Mouse (Mus musculus): ENCODE results near the gene Uba7. TPM values are rescaled to one million over a fixed set of nuclear protein-coding genes. Genes with fewer than 3 reads are reported as not detected.
"Not testable (repeated sequence)": the region's sequence is repeated elsewhere in the genome, so short reads cannot be mapped to it uniquely, and the experiment has no call there.

The Uba7 gene
- total RNA-seq, 2 experiments from 2014 or later, result 33.4 to 88.9 TPM

DNA sequence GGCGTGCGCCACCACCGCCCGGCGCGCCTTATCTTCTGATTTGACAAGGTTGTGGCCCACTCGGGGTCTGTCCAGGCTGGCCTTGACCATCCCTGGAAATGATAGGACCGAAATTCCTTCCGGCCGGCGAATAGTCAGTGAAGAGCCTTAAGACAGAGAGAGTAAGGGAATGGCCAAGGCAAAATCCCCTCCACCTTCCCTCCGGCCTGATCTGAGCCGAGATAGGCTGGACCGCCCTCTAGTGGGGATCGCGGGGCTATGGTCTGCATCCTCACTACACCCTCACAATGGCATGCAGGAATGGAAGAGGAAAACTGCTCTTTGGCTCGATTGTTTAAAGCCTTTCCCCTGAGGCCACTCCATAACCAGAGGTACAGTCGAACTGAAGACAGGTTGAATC lies 11.1 kb downstream of the Uba7 start:
- ATAC-seq (replicated peaks; ENCODE audit: poor library complexity, severe bottlenecking), result peak; percentile 27

GRCm38 (mm10) chr9:107987950-107988349 lies 12.6 kb downstream of the Uba7 start:
- ATAC-seq (replicated peaks; ENCODE audit: poor library complexity, severe bottlenecking), result no peak

DNA sequence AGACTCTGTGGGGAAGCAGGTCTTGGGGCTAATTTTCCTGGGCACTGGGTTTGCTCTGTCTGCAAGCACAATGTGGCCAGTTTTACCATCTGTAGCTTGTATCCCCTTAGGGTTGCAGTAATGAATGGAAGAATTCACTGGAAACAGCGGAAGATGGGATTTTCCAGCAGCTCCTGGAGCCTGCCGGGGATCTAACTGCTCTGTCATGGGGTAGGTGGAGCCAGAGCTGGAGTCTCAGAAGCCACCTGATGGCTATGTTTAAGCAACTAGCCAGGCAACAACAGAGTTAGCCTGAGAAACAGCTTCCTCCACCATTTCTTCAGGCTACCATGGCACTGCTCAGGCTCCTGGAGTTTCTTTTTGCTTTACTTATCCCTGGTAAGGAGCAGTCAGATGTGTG lies 16.9 kb downstream of the Uba7 start, which contains the start of gene Cdhr4:
Gene Cdhr4, plus strand, starts transcription at position 301 of the 400 bp plus-strand sequence.
- ATAC-seq (replicated peaks; ENCODE audit: poor library complexity, severe bottlenecking), result no peak

DNA sequence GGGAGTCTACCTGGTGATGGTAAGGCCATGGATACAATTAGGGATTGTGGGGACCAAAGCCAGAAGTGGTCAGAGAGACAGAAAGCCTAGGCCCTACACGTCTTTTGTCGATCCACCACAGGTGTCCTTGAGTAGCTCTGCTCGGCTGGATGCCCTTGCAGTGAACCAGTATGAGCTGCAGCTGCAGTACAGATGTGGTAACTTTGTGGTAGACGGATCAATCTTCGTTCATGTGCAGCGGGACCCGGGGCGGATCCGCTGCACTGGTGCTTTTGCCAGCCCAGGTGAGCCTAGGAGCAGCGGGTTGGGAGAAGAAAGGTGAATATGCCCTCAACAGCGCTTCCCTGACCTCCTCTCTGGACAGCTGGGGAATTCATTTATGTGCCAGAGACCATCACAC lies 17.7 kb downstream of the Uba7 start:
- ATAC-seq (replicated peaks; ENCODE audit: poor library complexity, severe bottlenecking), result no peak

DNA sequence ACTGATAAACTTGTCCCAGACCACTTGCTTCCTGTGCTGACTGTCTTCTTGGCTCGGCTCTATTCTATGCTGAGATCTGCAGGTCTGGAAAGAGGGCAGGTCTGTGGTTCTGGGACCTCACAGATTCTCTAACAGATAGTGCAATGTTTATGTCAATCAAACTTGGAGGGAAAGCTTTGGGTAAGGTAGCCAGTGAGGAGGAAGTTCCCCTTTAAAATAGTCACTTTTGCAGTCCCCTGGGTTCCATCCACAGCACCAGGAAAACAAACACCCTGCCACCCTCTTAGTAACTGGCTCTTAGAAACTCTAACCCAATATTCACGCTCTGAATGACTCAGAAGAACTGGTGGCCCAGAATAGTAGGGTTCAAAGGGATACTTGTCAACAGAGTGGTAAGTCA lies 19.2 kb downstream of the Uba7 start:
- ATAC-seq (replicated peaks; ENCODE audit: poor library complexity, severe bottlenecking), result peak; percentile 52; the same call in 1 of the 2 replicates

- no peak for ATAC-seq (replicated peaks; ENCODE audit: poor library complexity, severe bottlenecking)
Observed at GRCm38 (mm10) chr9:107995513-107995912, 20.2 kb downstream of the Uba7 start.

GRCm38 (mm10) chr9:107996049-107996448 lies 20.7 kb downstream of the Uba7 start, which contains the start of gene Gm20662:
Gm20662 (plus strand) TSS chr9:107996349.
- no peak for ATAC-seq (replicated peaks; ENCODE audit: poor library complexity, severe bottlenecking)

DNA sequence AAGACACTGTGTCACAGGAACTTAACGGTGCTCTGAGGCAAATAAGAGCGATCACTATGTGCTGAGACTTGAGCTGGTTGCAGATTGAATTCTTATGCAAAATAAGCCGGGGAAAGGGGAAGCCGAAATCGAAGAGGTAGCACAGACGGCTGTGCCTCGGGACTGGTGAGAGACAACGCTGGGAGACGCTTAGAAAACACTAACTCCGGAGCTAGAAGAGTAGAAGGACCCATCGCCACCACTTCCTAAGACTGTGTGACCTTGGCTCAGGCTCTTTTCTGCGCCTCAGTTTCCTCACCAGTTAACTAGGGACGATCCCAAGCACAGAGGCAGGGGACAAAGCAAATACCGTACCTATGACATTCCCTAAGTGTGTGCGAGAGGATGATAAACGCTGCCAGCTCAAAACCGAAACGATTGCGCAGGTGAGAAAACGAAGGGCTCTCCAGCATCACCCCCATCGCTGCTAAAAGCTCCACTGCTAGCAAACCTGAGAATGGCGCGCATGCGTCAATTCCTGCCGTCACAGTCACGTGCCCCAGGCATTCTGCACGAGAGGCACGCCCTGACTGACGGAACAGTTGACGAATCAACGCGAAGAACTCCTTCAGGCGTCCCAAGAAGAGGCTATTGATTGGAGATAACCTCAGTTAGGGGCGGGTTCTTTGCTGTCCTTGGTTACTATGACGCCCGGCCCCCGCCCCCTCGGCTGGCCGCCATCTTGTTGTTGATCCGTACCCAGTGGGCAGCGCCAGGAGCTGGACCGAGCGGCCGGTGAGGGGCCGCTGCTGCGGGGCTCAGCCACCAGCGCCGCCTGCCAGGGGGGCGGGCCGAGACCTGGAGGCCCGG lies 26.8 kb downstream of the Uba7 start, which contains the start of gene Ip6k1:
Gene Ip6k1, plus strand, starts transcription at position 580 of the 849 bp plus-strand sequence.
- ATAC-seq (replicated peaks; ENCODE audit: poor library complexity, severe bottlenecking), result peak; percentile 97

- 0 out of 2 replicates have a peak, but pooled peaks have one; percentile 0 for ATAC-seq (replicated peaks; ENCODE audit: poor library complexity, severe bottlenecking)
Observed at GRCm38 (mm10) chr9:108002778-108003530, 27.6 kb downstream of the Uba7 start.

DNA sequence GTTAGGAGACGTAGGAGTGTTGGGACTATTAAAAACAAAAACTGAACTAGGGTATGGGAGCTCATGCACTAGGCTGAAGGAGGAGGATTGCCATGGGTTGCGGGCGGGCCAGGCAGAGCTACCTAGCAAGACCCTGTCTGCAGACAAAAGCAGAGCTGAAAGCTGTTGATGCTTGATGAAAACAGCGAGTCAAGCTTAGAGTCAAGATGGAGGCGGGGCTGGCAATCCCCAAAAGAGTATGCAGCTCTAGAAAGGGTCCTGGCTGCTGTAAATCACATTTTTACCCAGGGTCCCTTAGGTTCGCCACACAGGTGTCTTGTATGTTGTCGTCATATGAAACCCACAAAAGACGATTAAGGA lies 28.2 kb downstream of the Uba7 start:
- ATAC-seq (replicated peaks; ENCODE audit: poor library complexity, severe bottlenecking), result no peak

DNA sequence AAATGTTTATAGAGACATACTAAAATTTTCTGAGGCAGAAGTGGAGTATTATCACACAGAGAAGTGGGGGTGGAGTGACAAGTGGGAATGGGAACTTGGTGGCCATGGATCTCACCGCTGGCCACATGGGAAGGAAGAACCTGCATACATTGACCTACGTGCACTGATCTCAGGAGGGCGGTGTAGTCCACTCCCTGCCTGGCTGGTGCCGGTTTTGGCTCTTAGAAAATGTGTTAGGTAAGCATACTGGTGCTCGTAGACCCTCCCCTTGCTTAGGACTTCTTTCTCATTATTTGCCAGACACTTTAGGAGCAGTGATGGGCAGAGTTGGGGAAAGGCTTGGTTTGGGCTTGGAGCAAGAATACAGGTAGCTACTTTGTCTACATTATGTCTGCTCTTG lies 32.7 kb downstream of the Uba7 start:
- ATAC-seq (replicated peaks; ENCODE audit: poor library complexity, severe bottlenecking), result no peak

GRCm38 (mm10) chr9:108010385-108010784 lies 35.1 kb downstream of the Uba7 start:
- no peak for ATAC-seq (replicated peaks; ENCODE audit: poor library complexity, severe bottlenecking)

DNA sequence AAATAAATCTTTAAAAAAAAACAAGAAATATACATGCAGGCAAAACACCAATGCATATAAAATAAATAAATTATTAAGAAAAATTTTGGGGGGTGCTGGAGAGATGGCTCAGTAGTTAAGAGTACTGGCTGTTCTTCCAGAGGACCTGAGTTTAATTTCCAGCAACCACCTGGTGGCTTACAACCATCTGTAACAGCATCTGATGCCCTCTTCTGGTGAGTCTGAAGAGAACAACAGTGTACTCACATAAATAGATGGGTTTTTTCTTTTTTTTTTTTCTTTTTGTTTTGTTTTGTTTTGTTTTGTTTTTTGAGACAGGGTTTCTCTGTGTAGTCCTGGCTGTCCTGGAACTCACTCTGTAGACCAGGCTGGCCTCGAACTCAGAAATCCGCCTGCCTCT lies 38.3 kb downstream of the Uba7 start:
- not testable (repeated sequence) for ATAC-seq (replicated peaks; ENCODE audit: poor library complexity, severe bottlenecking)

DNA sequence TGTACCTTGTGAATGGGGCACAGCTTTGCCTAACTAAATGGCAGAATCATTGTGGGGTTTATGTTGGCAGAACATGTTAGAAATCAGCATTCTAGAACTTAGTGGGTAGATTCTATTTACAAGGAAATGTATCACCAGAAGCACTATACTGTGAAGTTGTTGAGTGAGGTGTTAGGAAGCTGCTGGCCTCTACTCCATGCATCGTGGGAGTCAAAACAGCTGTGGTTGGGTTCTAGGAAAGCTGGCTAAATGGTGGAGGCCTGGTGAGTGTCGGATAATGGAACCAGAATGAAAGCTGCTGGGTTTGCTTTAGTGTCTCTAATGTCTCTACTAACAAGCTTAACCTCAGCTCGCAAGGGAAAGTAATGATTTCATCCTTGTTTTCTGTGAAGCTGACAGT lies 41.8 kb downstream of the Uba7 start:
- no peak for ATAC-seq (replicated peaks; ENCODE audit: poor library complexity, severe bottlenecking)

DNA sequence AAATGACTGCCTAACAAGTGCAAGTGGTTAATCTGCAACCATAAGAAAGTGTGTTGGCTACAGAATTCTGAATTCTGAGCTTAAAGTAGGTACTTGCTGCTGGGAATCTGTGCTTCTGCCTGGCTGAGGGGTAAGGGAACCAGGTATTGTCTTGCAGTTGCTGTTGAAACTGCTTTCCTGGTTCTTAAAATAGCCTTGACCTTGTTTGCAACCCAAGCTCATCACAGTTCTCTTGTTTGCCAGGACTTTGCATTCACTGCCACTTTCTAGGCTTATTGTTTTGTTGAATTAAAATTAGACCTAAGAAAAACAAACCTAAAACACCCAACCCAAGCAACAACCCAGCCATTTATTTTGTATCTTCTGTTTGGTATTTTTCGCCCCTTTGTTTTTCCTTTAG lies 45.4 kb downstream of the Uba7 start:
- no peak for ATAC-seq (replicated peaks; ENCODE audit: poor library complexity, severe bottlenecking)

DNA sequence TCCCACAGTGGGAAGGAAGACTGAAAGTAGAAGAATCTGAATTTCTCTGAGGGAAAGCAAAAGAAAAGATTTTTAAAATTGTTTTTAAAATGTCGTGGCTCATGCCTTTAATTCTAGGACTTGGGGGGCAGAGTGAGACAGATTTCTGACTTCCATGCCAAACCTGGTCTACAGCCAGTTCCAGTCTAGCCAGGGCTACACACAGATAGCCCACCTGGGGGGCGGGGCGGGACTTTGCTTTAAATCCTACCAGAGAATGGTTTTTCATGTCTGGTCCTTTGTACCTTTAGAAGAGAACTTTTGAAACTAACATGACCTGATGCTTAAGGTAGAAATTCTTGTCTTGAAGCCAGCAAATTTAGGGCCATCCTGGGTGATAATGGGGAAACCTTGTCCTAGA lies 47.9 kb downstream of the Uba7 start:
- no peak for ATAC-seq (replicated peaks; ENCODE audit: poor library complexity, severe bottlenecking)

DNA sequence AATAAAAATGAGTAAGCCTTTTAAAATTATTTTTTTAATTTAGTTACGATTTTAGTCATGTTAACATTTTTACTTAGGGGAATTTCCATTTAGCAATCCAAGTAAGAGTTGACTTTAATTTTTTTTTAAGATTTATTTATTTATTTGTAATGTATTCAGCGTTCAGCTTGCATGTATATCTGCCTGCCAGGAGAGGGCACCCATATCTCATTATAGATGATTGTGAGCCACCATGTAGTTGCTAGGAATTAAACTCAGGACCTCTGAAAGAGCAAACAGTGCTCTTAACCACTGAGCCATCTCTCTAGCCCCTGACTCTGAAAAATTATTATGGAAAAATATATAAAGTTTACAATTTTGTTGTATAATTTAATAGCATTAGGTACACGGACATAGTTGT lies 51.3 kb downstream of the Uba7 start:
- ATAC-seq (replicated peaks; ENCODE audit: poor library complexity, severe bottlenecking), result no peak

GRCm38 (mm10) chr9:108027867-108028266 lies 52.6 kb downstream of the Uba7 start:
- no peak for ATAC-seq (replicated peaks; ENCODE audit: poor library complexity, severe bottlenecking)

GRCm38 (mm10) chr9:108032126-108032525 lies 56.8 kb downstream of the Uba7 start:
- no peak for ATAC-seq (replicated peaks; ENCODE audit: poor library complexity, severe bottlenecking)
